Mouse (Mus musculus): ENCODE measurements around the gene Rap1gds1. TPM values are rescaled to one million over a fixed set of nuclear protein-coding genes. Genes with fewer than 3 reads are reported as not detected.

Rap1gds1 gene
- polyA plus RNA-seq, 1 experiment: 221 TPM

DNA sequence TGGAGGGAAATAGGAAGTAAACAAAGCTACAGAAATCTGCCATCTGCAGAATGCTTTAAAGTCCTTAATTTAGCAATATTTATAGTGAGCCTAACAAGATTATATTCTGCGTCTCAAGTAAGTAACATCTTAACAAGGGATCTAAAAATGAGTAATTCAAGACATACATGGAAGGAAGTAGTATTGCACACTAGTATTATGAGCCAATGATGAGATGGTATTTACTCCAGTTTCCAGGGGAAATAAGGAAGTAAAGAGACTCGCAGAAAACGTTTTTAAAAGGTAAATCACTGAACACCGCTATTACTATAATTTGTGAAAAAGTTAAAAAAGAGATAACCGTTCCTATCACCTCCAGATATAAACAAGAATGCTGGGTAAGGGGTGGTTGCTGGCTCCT, 49.9 kb downstream of the Rap1gds1 start:
- Histone ChIP-seq H3K4me1 (ENCODE audit: control insufficient read depth, insufficient read depth, low read length) (peaks cover 4% of the 10 kb centered on the region), H3K4me3 (ENCODE audit: insufficient read depth, low read length) (no peak overlapping the region), H3K27ac (ENCODE audit: insufficient read depth, low read length) (no peak overlapping the region)
- no peak for TF ChIP-seq CTCF (IDR thresholded peaks at IDR 0.05; ENCODE audit: extremely low read depth, insufficient read depth, low read length)
- no peak for TF ChIP-seq POLR2A (IDR thresholded peaks at IDR 0.05; ENCODE audit: extremely low read depth, insufficient read depth, low read length)

DNA sequence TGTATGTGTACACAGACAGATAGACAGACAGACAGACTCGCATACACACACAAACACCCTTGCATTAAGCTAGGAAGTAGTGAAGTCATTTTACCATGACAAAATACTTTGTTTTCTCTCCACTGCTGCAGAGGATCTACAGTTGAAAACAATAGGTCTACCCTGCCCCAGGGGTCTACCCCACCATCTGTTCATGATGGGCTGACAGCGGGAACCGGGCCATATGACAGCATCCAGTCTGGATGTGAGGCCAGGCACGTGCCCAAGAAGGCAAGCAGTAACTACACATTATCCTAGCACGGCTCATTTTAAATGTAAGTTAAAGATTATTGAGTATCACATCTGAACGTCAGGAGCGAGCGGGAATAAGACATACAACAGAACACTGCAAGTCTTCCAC, 51.4 kb downstream of the Rap1gds1 start:
- H3K4me1 ChIP-seq (ENCODE audit: control insufficient read depth, insufficient read depth, low read length): peaks cover 2% of the 10 kb centered on the region; the same call in 1 of the 2 replicates
- TF ChIP-seq POLR2A (IDR thresholded peaks at IDR 0.05; ENCODE audit: extremely low read depth, insufficient read depth, low read length): no peak
- no peak for TF ChIP-seq CTCF (IDR thresholded peaks at IDR 0.05; ENCODE audit: extremely low read depth, insufficient read depth, low read length)
- no peak overlapping the region for H3K27ac ChIP-seq (ENCODE audit: insufficient read depth, low read length)
- no peak overlapping the region for H3K4me3 ChIP-seq (ENCODE audit: insufficient read depth, low read length)

DNA sequence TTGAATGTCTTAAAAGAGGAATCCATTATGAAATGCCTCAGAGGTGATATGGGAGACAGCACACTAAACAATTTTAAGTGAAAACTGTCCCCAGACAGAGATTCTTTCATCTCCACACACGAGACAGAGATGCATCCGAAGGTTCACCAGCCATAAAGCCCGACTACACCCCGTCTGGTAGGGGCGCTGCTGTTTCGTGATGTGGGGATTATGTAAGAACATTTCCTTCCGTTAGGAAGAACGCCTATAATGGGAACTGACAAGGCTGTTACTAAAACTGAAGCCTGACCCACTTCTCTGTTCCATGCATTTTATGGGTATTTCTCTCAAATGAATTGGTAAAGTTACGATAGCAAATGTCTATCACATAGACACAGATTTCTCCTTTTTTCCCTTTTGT, 62.6 kb downstream of the Rap1gds1 start:
- no peak overlapping the region for H3K27ac ChIP-seq (ENCODE audit: insufficient read depth, low read length)
- no peak overlapping the region for H3K4me3 ChIP-seq (ENCODE audit: insufficient read depth, low read length)
- TF ChIP-seq CTCF (IDR thresholded peaks at IDR 0.05; ENCODE audit: extremely low read depth, insufficient read depth, low read length): peak; percentile 20; the same call in 1 of the 2 replicates
- TF ChIP-seq POLR2A (IDR thresholded peaks at IDR 0.05; ENCODE audit: extremely low read depth, insufficient read depth, low read length): no peak
- H3K4me1 ChIP-seq (ENCODE audit: control insufficient read depth, insufficient read depth, low read length): no peaks in the 10 kb centered on the region

DNA sequence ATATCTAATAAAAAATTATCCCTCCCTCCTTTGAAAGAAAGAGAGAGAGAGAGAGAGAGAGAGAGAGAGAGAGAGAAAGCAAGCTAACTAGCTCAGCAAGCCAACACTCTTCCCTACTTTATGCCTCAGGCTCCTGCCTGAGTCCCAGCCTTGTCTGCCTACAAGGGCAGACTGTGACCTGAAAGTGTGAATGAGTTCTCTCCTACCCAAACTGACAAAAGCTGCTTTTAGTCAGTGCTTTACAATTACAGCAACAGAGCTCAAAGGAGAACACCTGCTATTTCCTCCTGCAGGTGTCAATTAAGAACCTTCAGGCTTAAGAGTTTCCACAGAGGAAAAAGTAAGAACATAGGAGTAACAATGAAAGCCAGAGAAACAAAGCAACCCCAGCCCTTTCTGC, 69.3 kb downstream of the Rap1gds1 start:
- Histone ChIP-seq H3K4me1 (ENCODE audit: control insufficient read depth, insufficient read depth, low read length) (0 out of 2 replicates have a peak, but pooled peaks cover 2% of the 10 kb centered on the region), H3K4me3 (ENCODE audit: insufficient read depth, low read length) (no peak overlapping the region), H3K27ac (ENCODE audit: insufficient read depth, low read length) (no peak overlapping the region)
- TF ChIP-seq CTCF (IDR thresholded peaks at IDR 0.05; ENCODE audit: extremely low read depth, insufficient read depth, low read length) (no peak), POLR2A (IDR thresholded peaks at IDR 0.05; ENCODE audit: extremely low read depth, insufficient read depth, low read length) (no peak)

DNA sequence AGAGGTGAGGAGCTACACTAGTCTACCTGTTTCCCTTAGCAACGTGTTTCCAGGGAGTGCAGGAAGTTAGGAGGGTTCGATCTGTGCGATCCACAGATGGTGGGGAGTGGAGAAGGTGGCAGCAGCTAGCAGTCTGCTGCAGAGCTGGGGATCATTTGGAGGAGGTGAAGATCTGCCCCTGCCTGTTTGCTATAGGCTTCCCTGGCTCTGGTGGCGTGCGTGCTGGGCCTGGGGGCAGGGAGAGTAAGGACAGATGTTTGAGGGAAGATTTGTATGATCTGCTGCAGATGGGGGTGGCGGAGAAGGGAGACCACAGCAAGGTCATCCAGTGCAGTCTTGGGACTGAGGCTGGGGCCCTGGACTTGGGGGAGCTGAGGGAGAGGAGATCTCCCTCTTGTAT, 72.2 kb downstream of the Rap1gds1 start:
- no peak overlapping the region for H3K4me3 ChIP-seq (ENCODE audit: insufficient read depth, low read length)
- TF ChIP-seq CTCF (IDR thresholded peaks at IDR 0.05; ENCODE audit: extremely low read depth, insufficient read depth, low read length) (no peak), POLR2A (IDR thresholded peaks at IDR 0.05; ENCODE audit: extremely low read depth, insufficient read depth, low read length) (no peak)
- H3K27ac ChIP-seq (ENCODE audit: insufficient read depth, low read length): no peak overlapping the region
- 0 out of 2 replicates have a peak, but pooled peaks cover 2% of the 10 kb centered on the region for H3K4me1 ChIP-seq (ENCODE audit: control insufficient read depth, insufficient read depth, low read length)

DNA sequence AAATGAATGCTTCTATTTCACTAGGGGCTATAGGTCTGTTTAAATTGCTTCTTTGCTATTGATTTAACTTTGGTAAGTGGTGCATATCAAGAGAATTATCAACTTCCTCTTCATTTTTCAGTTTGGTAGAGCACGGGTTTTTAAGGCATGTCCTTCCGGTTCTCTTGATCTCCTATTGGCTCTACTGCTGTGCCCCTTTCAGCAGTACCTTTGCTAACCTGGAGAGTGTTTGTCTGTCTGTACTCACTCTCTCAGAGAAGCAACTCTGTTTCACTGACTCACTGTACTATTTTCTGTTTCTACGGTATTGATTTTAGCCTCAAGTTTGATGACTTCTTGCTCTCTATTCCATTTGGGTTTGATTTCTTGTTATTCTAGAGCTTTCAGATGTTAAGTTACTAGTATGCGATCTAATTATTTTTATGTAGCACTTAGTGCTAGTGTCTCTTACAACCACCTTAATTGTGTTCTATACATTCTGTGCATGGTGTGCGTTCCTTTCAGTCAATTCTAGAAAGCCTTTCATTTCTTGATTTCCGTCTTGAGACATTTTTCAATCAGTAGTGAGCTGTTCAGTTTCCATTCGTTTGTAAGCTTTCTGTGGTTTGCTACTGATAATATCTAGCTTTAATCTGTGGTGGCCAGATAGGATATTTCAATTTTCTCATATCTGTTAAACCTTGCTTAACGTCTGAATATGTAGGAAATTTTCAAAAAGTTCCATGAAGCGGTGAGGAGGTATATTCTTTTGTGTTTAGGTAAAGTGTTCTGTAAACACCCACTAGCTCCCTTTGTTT, 74.7 kb downstream of the Rap1gds1 start:
- no peak for TF ChIP-seq CTCF (IDR thresholded peaks at IDR 0.05; ENCODE audit: extremely low read depth, insufficient read depth, low read length)
- TF ChIP-seq POLR2A (IDR thresholded peaks at IDR 0.05; ENCODE audit: extremely low read depth, insufficient read depth, low read length): no peak
- H3K4me3 ChIP-seq (ENCODE audit: insufficient read depth, low read length): no peak overlapping the region
- H3K27ac ChIP-seq (ENCODE audit: insufficient read depth, low read length): no peak overlapping the region
- H3K4me1 ChIP-seq (ENCODE audit: control insufficient read depth, insufficient read depth, low read length): 0 out of 2 replicates have a peak, but pooled peaks cover 2% of the 10 kb centered on the region

DNA sequence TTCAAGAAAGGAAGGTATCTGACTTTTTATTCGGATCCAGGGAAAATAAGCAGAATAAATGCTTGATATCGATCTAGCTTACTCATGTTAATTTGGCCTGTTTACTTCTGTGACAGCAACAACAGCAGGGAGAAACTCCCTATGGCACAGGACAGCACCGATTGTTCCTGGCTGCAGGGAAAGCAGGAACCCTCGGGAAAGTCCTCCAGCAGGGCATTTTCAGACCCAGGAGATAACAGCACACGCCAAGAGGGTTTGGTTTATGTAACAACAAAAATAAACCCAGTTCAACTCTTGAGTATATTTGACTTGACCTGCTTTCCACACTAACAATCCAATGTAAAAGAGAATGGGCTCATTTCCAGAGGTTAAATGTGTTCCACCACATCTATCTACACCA, 81.5 kb downstream of the Rap1gds1 start:
- Histone ChIP-seq H3K4me1 (ENCODE audit: control insufficient read depth, insufficient read depth, low read length) (no peaks in the 10 kb centered on the region; the same call in 1 of the 2 replicates), H3K27ac (ENCODE audit: insufficient read depth, low read length) (no peak overlapping the region), H3K4me3 (ENCODE audit: insufficient read depth, low read length) (no peak overlapping the region)
- TF ChIP-seq POLR2A (IDR thresholded peaks at IDR 0.05; ENCODE audit: extremely low read depth, insufficient read depth, low read length) (no peak), CTCF (IDR thresholded peaks at IDR 0.05; ENCODE audit: extremely low read depth, insufficient read depth, low read length) (no peak)

DNA sequence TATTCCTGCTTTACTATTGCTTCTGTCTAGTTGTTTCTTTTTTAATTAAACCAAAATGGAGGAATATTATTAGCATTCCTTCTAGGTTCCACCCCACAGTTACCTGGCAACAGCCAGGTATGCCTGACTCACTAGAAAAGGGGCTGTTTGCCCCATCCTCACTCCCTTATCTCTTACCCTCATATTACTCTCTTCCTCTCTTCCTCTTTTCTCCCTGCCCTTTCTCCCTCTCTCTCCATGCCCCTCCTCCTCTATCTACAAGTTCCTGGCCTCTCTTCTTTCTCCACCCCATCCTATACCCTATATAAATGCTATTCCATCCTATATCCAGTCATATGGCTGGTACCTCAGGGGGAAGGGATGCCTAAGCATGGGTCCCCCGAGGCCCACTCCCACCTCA, 83.6 kb downstream of the Rap1gds1 start:
- no peak for TF ChIP-seq CTCF (IDR thresholded peaks at IDR 0.05; ENCODE audit: extremely low read depth, insufficient read depth, low read length)
- TF ChIP-seq POLR2A (IDR thresholded peaks at IDR 0.05; ENCODE audit: extremely low read depth, insufficient read depth, low read length): no peak
- H3K4me1 ChIP-seq (ENCODE audit: control insufficient read depth, insufficient read depth, low read length): no peaks in the 10 kb centered on the region; the same call in 1 of the 2 replicates
- no peak overlapping the region for H3K4me3 ChIP-seq (ENCODE audit: insufficient read depth, low read length)
- no peak overlapping the region for H3K27ac ChIP-seq (ENCODE audit: insufficient read depth, low read length)

DNA sequence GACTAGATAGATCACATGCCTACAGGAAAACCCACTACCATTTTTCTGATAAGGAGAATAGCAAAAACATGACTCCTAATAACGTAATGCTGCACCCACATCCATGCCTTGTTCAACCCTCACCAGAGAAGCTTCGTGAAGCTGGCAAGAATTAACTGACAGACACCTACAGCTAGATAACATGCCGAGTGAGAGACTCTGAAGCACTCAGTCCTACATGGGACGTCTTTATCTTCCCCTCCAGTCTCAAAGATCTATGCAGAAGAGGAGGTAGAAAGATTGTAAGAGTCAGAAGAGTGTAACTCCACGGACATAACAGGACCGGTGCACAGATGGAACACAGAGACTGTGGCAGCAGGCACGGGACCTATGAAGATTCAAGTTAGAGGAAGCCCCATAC, 85.9 kb downstream of the Rap1gds1 start:
- no peaks in the 10 kb centered on the region; the same call in 1 of the 2 replicates for H3K4me1 ChIP-seq (ENCODE audit: control insufficient read depth, insufficient read depth, low read length)
- H3K4me3 ChIP-seq (ENCODE audit: insufficient read depth, low read length): no peak overlapping the region
- TF ChIP-seq POLR2A (IDR thresholded peaks at IDR 0.05; ENCODE audit: extremely low read depth, insufficient read depth, low read length): no peak
- TF ChIP-seq CTCF (IDR thresholded peaks at IDR 0.05; ENCODE audit: extremely low read depth, insufficient read depth, low read length): no peak
- no peak overlapping the region for H3K27ac ChIP-seq (ENCODE audit: insufficient read depth, low read length)

DNA sequence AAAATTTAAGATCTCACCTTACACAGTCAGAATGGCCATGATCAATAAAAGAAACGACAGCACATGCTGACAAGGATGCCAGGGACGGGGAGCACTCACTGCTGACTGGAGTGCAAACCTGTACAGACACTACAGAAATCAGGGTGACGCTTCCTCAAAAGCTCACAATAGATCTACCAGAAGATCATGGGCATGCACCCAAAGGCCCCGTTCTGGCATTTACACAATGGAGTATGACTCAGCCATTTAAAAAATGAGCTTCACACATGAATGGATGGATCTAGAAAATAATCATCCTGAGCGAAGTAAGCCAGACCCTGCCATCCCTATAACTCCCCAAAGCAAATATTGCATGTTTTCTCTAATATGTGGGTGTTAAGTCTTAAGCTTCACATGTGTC, 87.0 kb downstream of the Rap1gds1 start:
- no peak overlapping the region for H3K4me3 ChIP-seq (ENCODE audit: insufficient read depth, low read length)
- TF ChIP-seq POLR2A (IDR thresholded peaks at IDR 0.05; ENCODE audit: extremely low read depth, insufficient read depth, low read length) (no peak), CTCF (IDR thresholded peaks at IDR 0.05; ENCODE audit: extremely low read depth, insufficient read depth, low read length) (no peak)
- no peaks in the 10 kb centered on the region; the same call in 1 of the 2 replicates for H3K4me1 ChIP-seq (ENCODE audit: control insufficient read depth, insufficient read depth, low read length)
- no peak overlapping the region for H3K27ac ChIP-seq (ENCODE audit: insufficient read depth, low read length)

Measured in cortical plate, adult 2 months (tissue).